Mouse (Mus musculus) CD4-positive, CD25-positive, alpha-beta regulatory T cell, adult 4 months (primary cell): Measurements from ENCODE around the gene Tnnt3. TPM values are rescaled to one million over a fixed set of nuclear protein-coding genes. Genes with fewer than 3 reads are reported as not detected.

ENCODE experiments used
- polyA plus RNA-seq, 2 experiments: library from polyadenylated mRNA; unstranded; fragments of 100-300 nt; shearing (Covaris generic); gene quantifications; one replicate each; pipeline ENCODE4 v1.2.1; 2017

Tnnt3 gene
- polyA plus RNA-seq, 2 experiments from 2014 or later, result 2.5 to 5.7 TPM

Other genes with a start within 250 kb of the Tnnt3 start
- not detected for gene Gm2431, start 240.5 kb upstream of the Tnnt3 start, polyA plus RNA-seq
- gene Gm4559, start 224.5 kb upstream of the Tnnt3 start, polyA plus RNA-seq, result not detected
- not detected for gene Krtap5-1, start 201.7 kb upstream of the Tnnt3 start, polyA plus RNA-seq
- not detected for gene Krtap5-4, start 195.3 kb upstream of the Tnnt3 start, polyA plus RNA-seq
- under 1 TPM in 1 of 2 experiments, not detected in 1; 0.91 TPM for gene Ifitm10, start 125.1 kb upstream of the Tnnt3 start, polyA plus RNA-seq
- not detected for gene Gm49369, start 116.2 kb upstream of the Tnnt3 start, polyA plus RNA-seq
- 100 to 1,000 TPM; 277 to 325 TPM for gene Ctsd, start 110.8 kb upstream of the Tnnt3 start, polyA plus RNA-seq
- gene Syt8, start 64.0 kb upstream of the Tnnt3 start, polyA plus RNA-seq, result not detected
- gene Tnni2, start 57.0 kb upstream of the Tnnt3 start, polyA plus RNA-seq, result not detected
- 1,000 to 10,000 TPM; 1,098 to 1,582 TPM for gene Lsp1, start 38.0 kb upstream of the Tnnt3 start, polyA plus RNA-seq
- 1 to 10 TPM; 2.6 to 3.0 TPM for gene Mrpl23, start 33.9 kb downstream of the Tnnt3 start, polyA plus RNA-seq
- 1 to 10 TPM in 1 of 2 experiments, under 1 TPM in 1; 0.69 to 1.1 TPM for gene Igf2, start 168.0 kb downstream of the Tnnt3 start, polyA plus RNA-seq
- not detected for gene Gm49394, start 171.1 kb downstream of the Tnnt3 start, polyA plus RNA-seq
- gene Ins2, start 244.5 kb downstream of the Tnnt3 start, polyA plus RNA-seq, result not detected